Mouse (Mus musculus): ENCODE results near the gene Ifitm2. TPM values are rescaled to one million over a fixed set of nuclear protein-coding genes. Genes with fewer than 3 reads are reported as not detected.
A peak's percentile ranks its signal among the peaks of the same experiment; 100 is the strongest.

Ifitm2 gene
- polyA plus RNA-seq, 1 experiment: 363 TPM

DNA sequence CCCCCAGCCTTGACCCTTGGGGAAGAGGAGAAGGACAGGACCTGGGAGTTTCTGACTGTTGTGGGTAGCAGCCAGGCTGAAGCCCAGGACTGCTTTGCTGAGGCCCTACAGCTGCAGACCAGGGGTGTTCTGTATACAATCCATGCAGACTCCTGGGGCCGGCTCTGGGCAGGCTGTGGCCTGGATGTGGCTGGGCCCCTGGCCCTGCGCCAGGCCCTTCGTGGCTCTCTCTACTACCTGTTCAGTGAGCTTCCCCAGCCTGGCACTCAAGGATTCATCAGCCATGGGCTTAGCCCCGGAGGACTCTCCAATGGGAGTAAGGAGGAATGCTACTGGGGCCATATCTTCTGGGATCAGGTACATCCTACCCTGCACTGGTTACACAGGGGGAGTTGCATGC, 12.4 kb downstream of the Ifitm2 start:
- no peak overlapping the region for H3K4me3 ChIP-seq (ENCODE audit: low read depth, low read length)
- TF ChIP-seq POLR2A (IDR thresholded peaks at IDR 0.05; ENCODE audit: low read depth, low read length): no peak
- no peak for TF ChIP-seq CTCF (IDR thresholded peaks at IDR 0.05; ENCODE audit: extremely low read depth, insufficient read length, insufficient replicate concordance, low read depth, low read length)
- WGBS: 75% methylated on average over 4 of the region's 4 CpGs
- peaks cover 9% of the 10 kb centered on the region for H3K36me3 ChIP-seq (ENCODE audit: control insufficient read depth, insufficient read depth, low read length)
- peaks cover 8% of the 10 kb centered on the region for H3K4me1 ChIP-seq (ENCODE audit: control insufficient read depth, insufficient read depth, insufficient read length, low read length)
- no peak overlapping the region for H3K27ac ChIP-seq (ENCODE audit: insufficient read depth, low read depth, low read length)
- H3K27me3 ChIP-seq (ENCODE audit: control insufficient read depth, insufficient read depth, low read length): no peaks in the 10 kb centered on the region

DNA sequence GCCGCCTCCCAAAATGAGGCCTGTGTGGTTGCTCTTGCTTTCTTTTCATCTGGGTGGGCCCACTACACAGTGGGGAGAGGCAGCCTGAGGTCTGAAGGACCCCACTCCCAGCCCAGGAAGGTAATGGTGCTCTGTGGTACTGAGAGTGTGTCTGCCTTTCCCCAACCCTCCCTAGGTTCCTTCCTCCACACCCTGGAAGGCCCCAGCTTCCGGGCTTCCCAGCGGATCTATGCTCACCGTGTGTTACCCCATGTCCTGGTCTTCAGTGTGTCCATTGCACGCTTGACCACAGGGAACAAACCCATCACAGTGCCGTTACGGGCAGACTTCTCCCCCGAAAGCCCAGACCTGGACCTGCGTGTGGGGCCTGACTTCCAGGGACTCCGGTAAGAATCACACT, 13.0 kb downstream of the Ifitm2 start:
- no peaks in the 10 kb centered on the region for H3K27me3 ChIP-seq (ENCODE audit: control insufficient read depth, insufficient read depth, low read length)
- WGBS: 87% methylated on average over 10 of the region's 10 CpGs
- no peak overlapping the region for H3K4me3 ChIP-seq (ENCODE audit: low read depth, low read length)
- peak overlapping the region; percentile 85; the same call in 1 of the 2 replicates for H3K27ac ChIP-seq (ENCODE audit: insufficient read depth, low read depth, low read length)
- no peak for TF ChIP-seq POLR2A (IDR thresholded peaks at IDR 0.05; ENCODE audit: low read depth, low read length)
- no peak for TF ChIP-seq CTCF (IDR thresholded peaks at IDR 0.05; ENCODE audit: extremely low read depth, insufficient read length, insufficient replicate concordance, low read depth, low read length)
- peaks cover 8% of the 10 kb centered on the region for H3K4me1 ChIP-seq (ENCODE audit: control insufficient read depth, insufficient read depth, insufficient read length, low read length)
- H3K36me3 ChIP-seq (ENCODE audit: control insufficient read depth, insufficient read depth, low read length): peaks cover 9% of the 10 kb centered on the region

DNA sequence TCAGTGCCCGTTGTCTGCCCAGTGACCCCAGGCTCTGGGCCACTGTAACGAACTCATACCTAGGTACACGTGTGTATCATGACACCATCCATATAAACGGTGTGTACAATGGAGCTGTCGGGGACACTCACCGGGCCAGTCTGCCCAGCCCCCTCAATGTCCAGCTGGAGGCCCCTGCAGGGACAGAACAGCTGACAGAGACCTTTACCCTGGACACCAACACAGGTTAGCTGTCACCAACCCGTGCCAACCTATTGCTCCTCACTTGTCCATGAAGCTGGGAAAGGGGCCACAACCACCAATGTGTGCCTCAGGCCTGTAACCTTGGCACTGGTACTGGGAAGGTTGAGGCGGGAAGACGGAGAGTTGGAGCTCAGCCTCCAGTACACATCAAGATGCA, 13.4 kb downstream of the Ifitm2 start:
- peaks cover 8% of the 10 kb centered on the region for H3K4me1 ChIP-seq (ENCODE audit: control insufficient read depth, insufficient read depth, insufficient read length, low read length)
- WGBS: 32% methylated on average over 9 of the region's 9 CpGs
- TF ChIP-seq POLR2A (IDR thresholded peaks at IDR 0.05; ENCODE audit: low read depth, low read length) (no peak), CTCF (IDR thresholded peaks at IDR 0.05; ENCODE audit: extremely low read depth, insufficient read length, insufficient replicate concordance, low read depth, low read length) (no peak)
- H3K36me3 ChIP-seq (ENCODE audit: control insufficient read depth, insufficient read depth, low read length): peaks cover 9% of the 10 kb centered on the region
- H3K27ac ChIP-seq (ENCODE audit: insufficient read depth, low read depth, low read length): peak overlapping the region; percentile 85
- no peaks in the 10 kb centered on the region for H3K27me3 ChIP-seq (ENCODE audit: control insufficient read depth, insufficient read depth, low read length)
- H3K4me3 ChIP-seq (ENCODE audit: low read depth, low read length): peak overlapping the region; percentile 68

DNA sequence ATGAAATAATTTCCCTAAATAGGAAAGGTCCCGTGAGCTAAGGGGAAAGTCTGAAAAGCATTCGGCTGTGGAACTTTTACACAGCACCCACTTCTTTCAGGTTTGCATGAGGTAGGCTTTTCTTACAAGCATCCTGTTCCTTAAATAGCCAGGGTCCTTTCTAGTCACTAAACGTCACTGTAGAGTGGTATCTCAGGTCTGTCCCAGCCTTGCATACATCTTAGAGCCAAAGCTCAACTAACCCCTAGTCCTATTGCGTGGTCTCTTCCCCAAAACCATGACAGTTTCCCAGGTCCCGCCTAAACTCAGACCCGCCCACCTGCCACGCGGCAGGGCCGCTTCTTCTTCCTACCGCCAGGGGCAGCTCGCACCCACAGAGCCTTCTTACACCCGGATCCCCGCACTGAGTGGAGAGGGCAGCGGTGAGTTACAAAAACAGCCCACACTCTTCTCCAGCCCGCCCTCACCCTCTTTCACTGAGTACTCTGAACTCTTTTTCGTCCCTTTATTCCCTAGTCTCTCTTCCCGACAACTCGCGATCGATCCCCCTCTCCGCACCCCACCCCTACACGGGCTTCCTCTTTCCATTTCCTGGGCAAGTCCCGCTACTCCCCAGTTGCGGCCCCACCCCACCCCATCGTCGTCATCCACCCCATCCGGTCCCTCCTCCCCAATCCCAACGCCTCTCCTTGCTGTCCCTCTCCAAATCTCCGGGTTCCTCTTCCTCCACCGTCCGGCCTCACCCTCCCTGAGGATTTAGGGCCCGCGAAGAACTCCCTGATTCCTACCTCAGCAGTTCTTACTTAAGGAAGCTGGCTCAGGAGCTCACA, 14.3 kb downstream of the Ifitm2 start, which contains the start of gene Pgghg:
Gene Pgghg, plus strand, starts transcription at position 170 of the 830 bp plus-strand sequence.
- H3K36me3 ChIP-seq (ENCODE audit: control insufficient read depth, insufficient read depth, low read length): peaks cover 9% of the 10 kb centered on the region
- H3K27ac ChIP-seq (ENCODE audit: insufficient read depth, low read depth, low read length): peak within 1 kb of the TSS; percentile 85
- peaks cover 8% of the 10 kb centered on the region for H3K4me1 ChIP-seq (ENCODE audit: control insufficient read depth, insufficient read depth, insufficient read length, low read length)
- TF ChIP-seq POLR2A (IDR thresholded peaks at IDR 0.05; ENCODE audit: low read depth, low read length) (peak; percentile 39), CTCF (IDR thresholded peaks at IDR 0.05; ENCODE audit: extremely low read depth, insufficient read length, insufficient replicate concordance, low read depth, low read length) (peak; percentile 95)
- H3K4me3 ChIP-seq (ENCODE audit: low read depth, low read length): peak within 1 kb of the TSS; percentile 68
- WGBS: under 1% methylated on average over 33 of the region's 33 CpGs
- H3K27me3 ChIP-seq (ENCODE audit: control insufficient read depth, insufficient read depth, low read length): no peaks in the 10 kb centered on the region

DNA sequence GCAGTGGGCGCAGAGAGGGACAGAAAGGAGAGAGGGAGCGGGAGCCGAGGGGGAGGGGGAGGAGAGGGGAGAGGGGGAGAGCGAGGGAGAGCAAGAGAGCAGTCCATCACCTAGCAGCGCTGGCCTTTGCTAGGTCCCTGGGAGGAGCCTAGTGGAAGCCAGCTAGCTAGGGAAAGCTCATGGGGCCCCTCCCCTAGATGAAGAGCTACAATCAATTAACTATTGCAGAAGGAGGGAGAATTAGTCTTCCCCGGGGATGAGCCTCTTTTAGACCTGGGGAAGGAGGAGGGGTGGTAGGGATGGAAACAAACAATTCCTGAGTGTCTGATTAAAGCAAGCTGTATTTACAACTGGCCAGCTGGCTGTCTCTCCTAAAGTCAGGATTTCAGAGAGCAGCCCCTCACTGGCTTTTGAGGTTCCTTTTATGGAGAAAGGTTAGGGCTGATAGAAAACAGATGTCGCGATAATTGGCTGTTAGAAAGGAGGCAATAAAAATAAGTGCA, 16.1 kb downstream of the Ifitm2 start:
- 31% methylated on average over 8 of the region's 8 CpGs for WGBS
- TF ChIP-seq POLR2A (IDR thresholded peaks at IDR 0.05; ENCODE audit: low read depth, low read length): no peak
- TF ChIP-seq CTCF (IDR thresholded peaks at IDR 0.05; ENCODE audit: extremely low read depth, insufficient read length, insufficient replicate concordance, low read depth, low read length): no peak
- no peaks in the 10 kb centered on the region for H3K36me3 ChIP-seq (ENCODE audit: control insufficient read depth, insufficient read depth, low read length)
- no peaks in the 10 kb centered on the region for H3K27me3 ChIP-seq (ENCODE audit: control insufficient read depth, insufficient read depth, low read length)
- H3K27ac ChIP-seq (ENCODE audit: insufficient read depth, low read depth, low read length): peak overlapping the region; percentile 33; the same call in 1 of the 2 replicates
- H3K4me3 ChIP-seq (ENCODE audit: low read depth, low read length): no peak overlapping the region
- peaks cover 11% of the 10 kb centered on the region for H3K4me1 ChIP-seq (ENCODE audit: control insufficient read depth, insufficient read depth, insufficient read length, low read length)

DNA sequence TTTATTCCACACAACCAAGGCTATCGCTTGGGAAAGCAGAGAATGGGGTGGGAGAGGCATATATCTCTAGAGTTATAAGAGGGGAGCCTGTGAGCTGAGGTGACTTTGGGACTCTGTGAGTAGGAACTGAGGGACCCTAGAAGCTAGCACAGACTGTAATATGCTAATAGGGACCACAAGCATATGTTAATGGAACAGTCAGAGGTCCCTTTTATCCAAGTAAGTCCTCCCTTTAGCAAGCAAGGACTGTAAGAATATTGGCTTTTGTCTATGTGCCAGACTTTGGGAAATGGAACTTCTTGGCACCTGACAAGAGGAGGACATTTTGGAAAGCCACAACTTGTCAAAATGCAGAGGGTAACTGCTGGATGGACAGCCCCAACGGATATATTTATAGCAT, 16.9 kb downstream of the Ifitm2 start:
- no peaks in the 10 kb centered on the region for H3K36me3 ChIP-seq (ENCODE audit: control insufficient read depth, insufficient read depth, low read length)
- no peaks in the 10 kb centered on the region for H3K27me3 ChIP-seq (ENCODE audit: control insufficient read depth, insufficient read depth, low read length)
- H3K4me3 ChIP-seq (ENCODE audit: low read depth, low read length): no peak overlapping the region
- 81% methylated on average over 2 of the region's 2 CpGs for WGBS
- no peak overlapping the region for H3K27ac ChIP-seq (ENCODE audit: insufficient read depth, low read depth, low read length)
- peaks cover 16% of the 10 kb centered on the region for H3K4me1 ChIP-seq (ENCODE audit: control insufficient read depth, insufficient read depth, insufficient read length, low read length)
- TF ChIP-seq CTCF (IDR thresholded peaks at IDR 0.05; ENCODE audit: extremely low read depth, insufficient read length, insufficient replicate concordance, low read depth, low read length): no peak

DNA sequence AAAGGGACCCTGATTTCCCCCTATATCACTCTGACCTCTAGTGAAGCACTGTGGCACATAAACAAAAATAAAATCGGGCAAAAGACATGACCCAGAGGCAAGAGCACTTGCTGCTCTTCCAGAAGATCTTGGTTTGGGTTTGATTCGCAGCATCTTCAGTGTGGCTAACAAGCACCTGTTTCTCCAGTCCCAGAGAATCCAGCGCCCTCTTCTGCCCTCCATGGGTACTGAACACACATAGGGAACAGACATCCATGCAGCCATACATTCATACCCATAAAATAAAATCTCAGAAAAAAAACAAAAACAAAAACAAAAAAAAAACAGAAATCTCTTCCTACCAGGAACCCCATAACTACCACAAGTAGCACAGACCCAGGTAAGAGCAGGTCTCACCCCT, 17.4 kb downstream of the Ifitm2 start:
- Histone ChIP-seq H3K4me1 (ENCODE audit: control insufficient read depth, insufficient read depth, insufficient read length, low read length) (peaks cover 16% of the 10 kb centered on the region), H3K27me3 (ENCODE audit: control insufficient read depth, insufficient read depth, low read length) (no peaks in the 10 kb centered on the region), H3K4me3 (ENCODE audit: low read depth, low read length) (no peak overlapping the region), H3K36me3 (ENCODE audit: control insufficient read depth, insufficient read depth, low read length) (no peaks in the 10 kb centered on the region), H3K27ac (ENCODE audit: insufficient read depth, low read depth, low read length) (no peak overlapping the region)
- 63% methylated on average over 3 of the region's 3 CpGs for whole genome bisulfite sequencing
- TF ChIP-seq POLR2A (IDR thresholded peaks at IDR 0.05; ENCODE audit: low read depth, low read length) (no peak), CTCF (IDR thresholded peaks at IDR 0.05; ENCODE audit: extremely low read depth, insufficient read length, insufficient replicate concordance, low read depth, low read length) (peak; percentile 30; the same call in 1 of the 2 replicates)

Measured in small intestine, adult 2 months (tissue).